Mouse (Mus musculus) c-Kit-positive CD71-positive TER-119-negative erythroid progenitor cells, embryonic 14.5 days (primary cell): ENCODE measurements around the gene Tbl3.

Source experiments
- DNase-seq: peaks from one replicate; pipeline ENCODE4 v3.0.0-alpha.2; 2013; ENCODE audit warnings: low read depth

Tbl3 gene

GRCm38 (mm10) chr17:24653967-24654710 lies 53.3 kb downstream of the Tbl3 start:
- DNase-seq, result no peak

GRCm38 (mm10) chr17:24651835-24652234 lies 55.6 kb downstream of the Tbl3 start:
- DNase-seq, result no peak

- DNase-seq, result no peak
Observed at GRCm38 (mm10) chr17:24650766-24651165, 56.7 kb downstream of the Tbl3 start.

- no peak for DNase-seq
Observed at GRCm38 (mm10) chr17:24650070-24650616, 57.3 kb downstream of the Tbl3 start, which contains the start of gene Slc9a3r2. Slc9a3r2 (minus strand) TSS chr17:24650327.

- DNase-seq, result no peak
Observed at GRCm38 (mm10) chr17:24649581-24650069, 57.8 kb downstream of the Tbl3 start.

- no peak for DNase-seq
Observed at GRCm38 (mm10) chr17:24648731-24649377, 58.6 kb downstream of the Tbl3 start.
